Mouse (Mus musculus) lung, postnatal 0 days (tissue): ENCODE measurements at regions not wholly inside any gene's neighbourhood (a gene's known extent, or its start where the extent isn't known, plus 50 kb on each side); places are given as distances from the start of the nearest gene placed in this dataset.

Experiments
- ATAC-seq: fragments of 200-750 bp; cut with Nextera tagmentation; 2 replicates; pipeline ENCODE4 v1.8.0; 2017; ENCODE audit warnings: moderate library complexity
- DNase-seq: peaks from one replicate; pipeline ENCODE4 v3.0.0-alpha.2; 2016; ENCODE audit warnings: low spot score
- H3K27ac ChIP-seq: fragments of 300-500 bp; sonication (generic); 2 replicates; pipeline ENCODE4 v1.5.1; 2014; ENCODE audit warnings: antibody characterized with exemption, mild to moderate bottlenecking, low read length, mixed read lengths
- H3K27me3 ChIP-seq: fragments of 300-500 bp; sonication (generic); replicated peaks from 2 replicates; pipeline ENCODE4 v1.6.1; 2014; ENCODE audit warnings: low read length, mixed read lengths; ENCODE audit not compliant: insufficient read depth
- H3K36me3 ChIP-seq: fragments of 300-500 bp; sonication (generic); 2 replicates; pipeline ENCODE4 v1.6.1; 2014; ENCODE audit warnings: low read length, mixed read lengths; ENCODE audit not compliant: insufficient read depth
- H3K4me1 ChIP-seq: fragments of 300-500 bp; sonication (generic); 2 replicates; pipeline ENCODE4 v1.6.1; 2014; ENCODE audit warnings: antibody characterized with exemption, low read depth, low read length, mixed read lengths; ENCODE audit not compliant: insufficient read depth
- H3K4me2 ChIP-seq: fragments of 300-500 bp; sonication (generic); replicated peaks from 2 replicates; pipeline ENCODE4 v1.6.1; 2014; ENCODE audit warnings: low read depth, mild to moderate bottlenecking, low read length, moderate library complexity, mixed read lengths
- H3K4me3 ChIP-seq: fragments of 300-500 bp; sonication (generic); 2 replicates; pipeline ENCODE4 v1.5.1; 2014; ENCODE audit warnings: low read depth, low read length
- H3K9ac ChIP-seq: fragments of 300-500 bp; sonication (generic); replicated peaks from 2 replicates; pipeline ENCODE4 v1.6.1; 2014; ENCODE audit warnings: low read depth, mild to moderate bottlenecking
- H3K9me3 ChIP-seq: fragments of 300-500 bp; sonication (generic); 2 replicates; pipeline ENCODE4 v1.6.1; 2016; ENCODE audit warnings: low read length, mixed read lengths
- CTCF ChIP-seq: IDR thresholded peaks from 2 replicates; pipeline ENCODE4 v1.5.1; 2016; ENCODE audit warnings: antibody characterized with exemption, mild to moderate bottlenecking
- EP300 ChIP-seq: IDR thresholded peaks from 2 replicates; pipeline ENCODE4 v1.6.1; 2016; ENCODE audit warnings: antibody characterized with exemption, mild to moderate bottlenecking, control low read depth
- WGBS: fragments of 180-500 bp; shearing (Covaris S2); extraction: QIAGEN DNeasy Blood & Tissue Kit; methylation state at CpG from one replicate; pipeline ENCODE4 v1.1.7; 2014; 5-methylcytosine and 5-hydroxymethylcytosine counted together

- no peak for DNase-seq
- Histone ChIP-seq H3K4me3 (no peak overlapping the region), H3K9me3 (no peaks in the 10 kb centered on the region), H3K27ac (no peak overlapping the region), H3K36me3 (no peaks in the 10 kb centered on the region), H3K9ac (no peak overlapping the region), H3K27me3 (no peaks in the 10 kb centered on the region), H3K4me2 (no peak overlapping the region), H3K4me1 (no peaks in the 10 kb centered on the region)
- WGBS = 63% methylated on average over 1 of the region's 1 CpGs
- no peak for ATAC-seq
- 0 out of 2 replicates have a peak, but pooled peaks have one; percentile 22 for TF ChIP-seq EP300
- no peak for TF ChIP-seq CTCF
These were observed 64.3 kb upstream of the Rgs1 start for GRCm38 (mm10) chr1:144313318-144313717.

- ATAC-seq = no peak
- H3K36me3 ChIP-seq = no peaks in the 10 kb centered on the region
- H3K4me3 ChIP-seq = no peak overlapping the region
- H3K4me2 ChIP-seq = no peak overlapping the region
- no peak for TF ChIP-seq CTCF
- no peak for TF ChIP-seq EP300
- no peaks in the 10 kb centered on the region for H3K9me3 ChIP-seq
- no peak overlapping the region for H3K27ac ChIP-seq
- 45% methylated on average over 3 of the region's 3 CpGs for WGBS
- H3K9ac ChIP-seq = no peak overlapping the region
- DNase-seq = no peak
- H3K4me1 ChIP-seq = no peaks in the 10 kb centered on the region
- no peaks in the 10 kb centered on the region for H3K27me3 ChIP-seq
These were observed 60.9 kb upstream of the Rgs1 start for GRCm38 (mm10) chr1:144309901-144310300.

GRCm38 (mm10) chr1:144308313-144308712 is 59.3 kb upstream of the Rgs1 start:
- Histone ChIP-seq H3K4me1 (no peaks in the 10 kb centered on the region), H3K27me3 (no peaks in the 10 kb centered on the region), H3K27ac (no peak overlapping the region), H3K4me3 (no peak overlapping the region), H3K9ac (no peak overlapping the region), H3K9me3 (no peaks in the 10 kb centered on the region), H3K4me2 (no peak overlapping the region), H3K36me3 (no peaks in the 10 kb centered on the region)
- no peak for TF ChIP-seq CTCF
- TF ChIP-seq EP300 = no peak
- WGBS = 74% methylated on average over 5 of the region's 5 CpGs
- DNase-seq = no peak
- no peak for ATAC-seq

- Histone ChIP-seq H3K9ac (no peak overlapping the region), H3K4me3 (no peak overlapping the region), H3K27me3 (no peaks in the 10 kb centered on the region), H3K4me2 (no peak overlapping the region), H3K4me1 (no peaks in the 10 kb centered on the region), H3K36me3 (no peaks in the 10 kb centered on the region), H3K9me3 (no peaks in the 10 kb centered on the region), H3K27ac (no peak overlapping the region)
- TF ChIP-seq CTCF (no peak), EP300 (no peak)
- ATAC-seq (no peak), DNase-seq (no peak)
- 85% methylated on average over 2 of the region's 2 CpGs for WGBS
These were observed 58.8 kb upstream of the Rgs1 start for GRCm38 (mm10) chr1:144307854-144308285.

GRCm38 (mm10) chr1:144307017-144307853 is 58.2 kb upstream of the Rgs1 start:
- no peak overlapping the region for H3K27ac ChIP-seq

GRCm38 (mm10) chr1:144306284-144306683 is 57.2 kb upstream of the Rgs1 start:
- TF ChIP-seq CTCF (no peak), EP300 (no peak)
- Histone ChIP-seq H3K27me3 (no peaks in the 10 kb centered on the region), H3K4me2 (no peak overlapping the region), H3K36me3 (no peaks in the 10 kb centered on the region), H3K9me3 (no peaks in the 10 kb centered on the region), H3K9ac (no peak overlapping the region), H3K4me1 (no peaks in the 10 kb centered on the region), H3K4me3 (no peak overlapping the region), H3K27ac (no peak overlapping the region)
- 46% methylated on average over 2 of the region's 2 CpGs for WGBS
- peak; percentile 32 for ATAC-seq
- DNase-seq = peak; percentile 20

More at GRCm38 (mm10) chr1:144307017-144307853, 58.2 kb upstream of the Rgs1 start:
- ATAC-seq (no peak), DNase-seq (no peak)
- Histone ChIP-seq H3K4me3 (no peak overlapping the region), H3K4me2 (no peak overlapping the region), H3K4me1 (no peaks in the 10 kb centered on the region), H3K27me3 (no peaks in the 10 kb centered on the region), H3K9me3 (no peaks in the 10 kb centered on the region), H3K9ac (no peak overlapping the region), H3K36me3 (no peaks in the 10 kb centered on the region)
- TF ChIP-seq CTCF = no peak
- TF ChIP-seq EP300 = no peak
- WGBS = 84% methylated on average over 7 of the region's 7 CpGs
